Mouse (Mus musculus) midbrain, embryonic 10.5 days (tissue): Measurements from ENCODE around the gene Snapc3. TPM values are rescaled to one million over a fixed set of nuclear protein-coding genes. Genes with fewer than 3 reads are reported as not detected.

Experiments
- DNase-seq: peaks from one replicate; pipeline ENCODE4 v3.0.0-alpha.2; 2017; ENCODE audit warnings: low spot score
- H3K27ac ChIP-seq: fragments of 300-500 bp; sonication (generic); replicated peaks from 2 replicates; pipeline ENCODE4 v1.5.1; 2016; ENCODE audit warnings: mild to moderate bottlenecking
- H3K27me3 ChIP-seq: fragments of 300-500 bp; sonication (generic); 2 replicates; pipeline ENCODE4 v1.6.1; 2016; ENCODE audit warnings: low read depth, mild to moderate bottlenecking; ENCODE audit not compliant: poor library complexity, severe bottlenecking
- H3K36me3 ChIP-seq: fragments of 300-500 bp; sonication (generic); 2 replicates; pipeline ENCODE4 v1.6.1; 2016; ENCODE audit warnings: mild to moderate bottlenecking, moderate library complexity
- H3K4me1 ChIP-seq: fragments of 300-500 bp; sonication (generic); 2 replicates; pipeline ENCODE4 v1.6.1; 2016
- H3K4me3 ChIP-seq: fragments of 300-500 bp; sonication (generic); 2 replicates; pipeline ENCODE4 v1.5.1; 2016; ENCODE audit warnings: mild to moderate bottlenecking, moderate library complexity
- H3K9me3 ChIP-seq: fragments of 300-500 bp; sonication (generic); replicated peaks from 2 replicates; pipeline ENCODE4 v1.6.1; 2016; ENCODE audit warnings: mild to moderate bottlenecking
- WGBS: fragments of 180-500 bp; shearing (Covaris S2); methylation state at CpG from one replicate; pipeline ENCODE4 v1.1.7; 2016; 5-methylcytosine and 5-hydroxymethylcytosine counted together
- polyA plus RNA-seq: library from polyadenylated mRNA; unstranded; fragments of >200 nt; fragmentation: Nextera tagmentation; extraction: Ambion mirVana; gene quantifications from 2 replicates; pipeline ENCODE4 v1.2.1, GENCODE M21; 2016

Snapc3 gene
- polyA plus RNA-seq, 1 experiment from 2014 or later, result 57.7 TPM

GRCm38 (mm10) chr4:83427141-83427540, 9.6 kb downstream of the Snapc3 start:
- H3K9me3 ChIP-seq, result no peaks in the 10 kb centered on the region
- no peaks in the 10 kb centered on the region for H3K27me3 ChIP-seq
- 96% methylated on average over 7 of the region's 7 CpGs for WGBS
- no peaks in the 10 kb centered on the region for H3K4me1 ChIP-seq
- H3K27ac ChIP-seq, result no peak overlapping the region
- peaks cover 97% of the 10 kb centered on the region for H3K36me3 ChIP-seq
- DNase-seq, result no peak
- no peak overlapping the region for H3K4me3 ChIP-seq

GRCm38 (mm10) chr4:83427696-83428095, 10.2 kb downstream of the Snapc3 start:
- 96% methylated on average over 8 of the region's 8 CpGs for WGBS
- no peak for DNase-seq

GRCm38 (mm10) chr4:83428845-83429244, 11.3 kb downstream of the Snapc3 start:
- WGBS, result 92% methylated on average over 4 of the region's 4 CpGs
- Histone ChIP-seq H3K9me3 (no peaks in the 10 kb centered on the region), H3K36me3 (peaks cover 97% of the 10 kb centered on the region), H3K4me3 (no peak overlapping the region), H3K4me1 (no peaks in the 10 kb centered on the region), H3K27me3 (no peaks in the 10 kb centered on the region), H3K27ac (no peak overlapping the region)
- no peak for DNase-seq

More at GRCm38 (mm10) chr4:83427696-83428095, 10.2 kb downstream of the Snapc3 start:
- no peak overlapping the region for H3K27ac ChIP-seq
- H3K4me1 ChIP-seq, result no peaks in the 10 kb centered on the region
- no peaks in the 10 kb centered on the region for H3K27me3 ChIP-seq
- peaks cover 97% of the 10 kb centered on the region for H3K36me3 ChIP-seq
- no peaks in the 10 kb centered on the region for H3K9me3 ChIP-seq
- no peak overlapping the region for H3K4me3 ChIP-seq

- no peaks in the 10 kb centered on the region for H3K9me3 ChIP-seq
- no peaks in the 10 kb centered on the region for H3K27me3 ChIP-seq
- no peak overlapping the region for H3K27ac ChIP-seq
- 96% methylated on average over 7 of the region's 7 CpGs for whole genome bisulfite sequencing
- no peaks in the 10 kb centered on the region for H3K4me1 ChIP-seq
- DNase-seq, result no peak
- no peak overlapping the region for H3K4me3 ChIP-seq
- peaks cover 98% of the 10 kb centered on the region for H3K36me3 ChIP-seq
Observed at GRCm38 (mm10) chr4:83431950-83432349, 14.4 kb downstream of the Snapc3 start.

- no peak for DNase-seq
- H3K27me3 ChIP-seq, result no peaks in the 10 kb centered on the region
- no peak overlapping the region for H3K4me3 ChIP-seq
- H3K4me1 ChIP-seq, result no peaks in the 10 kb centered on the region
- peaks cover 98% of the 10 kb centered on the region for H3K36me3 ChIP-seq
- no peak overlapping the region for H3K27ac ChIP-seq
- 97% methylated on average over 6 of the region's 6 CpGs for WGBS
- no peaks in the 10 kb centered on the region for H3K9me3 ChIP-seq
Observed at GRCm38 (mm10) chr4:83432901-83433300, 15.4 kb downstream of the Snapc3 start.

GRCm38 (mm10) chr4:83436375-83436774, 18.9 kb downstream of the Snapc3 start:
- peaks cover 100% of the 10 kb centered on the region for H3K36me3 ChIP-seq
- H3K27me3 ChIP-seq, result no peaks in the 10 kb centered on the region
- no peaks in the 10 kb centered on the region for H3K9me3 ChIP-seq
- H3K4me3 ChIP-seq, result no peak overlapping the region
- no peak for DNase-seq
- peaks cover 3% of the 10 kb centered on the region; the same call in 1 of the 2 replicates for H3K4me1 ChIP-seq
- 95% methylated on average over 8 of the region's 8 CpGs for WGBS
- H3K27ac ChIP-seq, result no peak overlapping the region

GRCm38 (mm10) chr4:83438116-83438515, 20.6 kb downstream of the Snapc3 start:
- H3K9me3 ChIP-seq, result no peaks in the 10 kb centered on the region
- peaks cover 3% of the 10 kb centered on the region; the same call in 1 of the 2 replicates for H3K4me1 ChIP-seq
- DNase-seq, result peak; percentile 4
- H3K36me3 ChIP-seq, result peaks cover 96% of the 10 kb centered on the region
- H3K27me3 ChIP-seq, result no peaks in the 10 kb centered on the region
- no peak overlapping the region for H3K4me3 ChIP-seq
- H3K27ac ChIP-seq, result no peak overlapping the region

GRCm38 (mm10) chr4:83439045-83439444, 21.5 kb downstream of the Snapc3 start:
- H3K9me3 ChIP-seq, result no peaks in the 10 kb centered on the region
- no peak overlapping the region for H3K27ac ChIP-seq
- H3K27me3 ChIP-seq, result no peaks in the 10 kb centered on the region
- H3K36me3 ChIP-seq, result peaks cover 86% of the 10 kb centered on the region
- DNase-seq, result no peak
- no peak overlapping the region for H3K4me3 ChIP-seq
- peaks cover 3% of the 10 kb centered on the region; the same call in 1 of the 2 replicates for H3K4me1 ChIP-seq
- WGBS, result 51% methylated on average over 5 of the region's 5 CpGs

GRCm38 (mm10) chr4:83441050-83441449, 23.5 kb downstream of the Snapc3 start:
- peaks cover 66% of the 10 kb centered on the region for H3K36me3 ChIP-seq

GRCm38 (mm10) chr4:83450785-83451184, 33.3 kb downstream of the Snapc3 start:
- WGBS, result 93% methylated on average over 4 of the region's 4 CpGs
- Histone ChIP-seq H3K4me1 (no peaks in the 10 kb centered on the region), H3K4me3 (no peak overlapping the region), H3K36me3 (peaks cover 68% of the 10 kb centered on the region), H3K27ac (no peak overlapping the region), H3K27me3 (no peaks in the 10 kb centered on the region), H3K9me3 (no peaks in the 10 kb centered on the region)
- DNase-seq, result no peak

More at GRCm38 (mm10) chr4:83441050-83441449, 23.5 kb downstream of the Snapc3 start:
- Histone ChIP-seq H3K9me3 (no peaks in the 10 kb centered on the region), H3K4me1 (peaks cover 3% of the 10 kb centered on the region; the same call in 1 of the 2 replicates), H3K27ac (no peak overlapping the region), H3K4me3 (no peak overlapping the region), H3K27me3 (no peaks in the 10 kb centered on the region)
- WGBS, result 92% methylated on average over 4 of the region's 4 CpGs
- DNase-seq, result no peak

- WGBS, result 95% methylated on average over 5 of the region's 5 CpGs
- no peak for DNase-seq
- H3K27ac ChIP-seq, result no peak overlapping the region
- no peak overlapping the region for H3K4me3 ChIP-seq
- no peaks in the 10 kb centered on the region for H3K27me3 ChIP-seq
- peaks cover 97% of the 10 kb centered on the region for H3K36me3 ChIP-seq
- H3K9me3 ChIP-seq, result no peaks in the 10 kb centered on the region
- H3K4me1 ChIP-seq, result no peaks in the 10 kb centered on the region
Observed at GRCm38 (mm10) chr4:83460106-83460505, 42.6 kb downstream of the Snapc3 start.

- WGBS, result 92% methylated on average over 7 of the region's 7 CpGs
- Histone ChIP-seq H3K4me3 (no peak overlapping the region), H3K27ac (no peak overlapping the region), H3K9me3 (no peaks in the 10 kb centered on the region), H3K4me1 (peaks cover 4% of the 10 kb centered on the region), H3K36me3 (peaks cover 97% of the 10 kb centered on the region), H3K27me3 (no peaks in the 10 kb centered on the region)
- DNase-seq, result no peak
Observed at GRCm38 (mm10) chr4:83464827-83465226, 47.3 kb downstream of the Snapc3 start.

GRCm38 (mm10) chr4:83467615-83468014, 50.1 kb downstream of the Snapc3 start:
- Histone ChIP-seq H3K27ac (no peak overlapping the region), H3K4me3 (no peak overlapping the region), H3K4me1 (peaks cover 4% of the 10 kb centered on the region), H3K27me3 (no peaks in the 10 kb centered on the region), H3K9me3 (no peaks in the 10 kb centered on the region), H3K36me3 (peaks cover 99% of the 10 kb centered on the region)
- DNase-seq, result no peak
- WGBS, result 93% methylated on average over 7 of the region's 7 CpGs

GRCm38 (mm10) chr4:83468208-83468607, 50.7 kb downstream of the Snapc3 start:
- H3K9me3 ChIP-seq, result no peaks in the 10 kb centered on the region
- peaks cover 99% of the 10 kb centered on the region for H3K36me3 ChIP-seq
- H3K4me3 ChIP-seq, result no peak overlapping the region
- H3K27ac ChIP-seq, result no peak overlapping the region
- WGBS, result 73% methylated on average over 3 of the region's 3 CpGs
- H3K4me1 ChIP-seq, result peaks cover 4% of the 10 kb centered on the region
- DNase-seq, result no peak
- no peaks in the 10 kb centered on the region for H3K27me3 ChIP-seq
